35 mouse cellular contexts compared by ENCODE assay signal in genomic region chr11:18734904-18735664, GRCm38 (mm10).
"Had no signal": no experiment of that assay in that cellular context is flagged by ENCODE, and none has a peak within 500 bp of the region (broad histone marks: within the 10 kb centered on the region; RNA-seq: fewer than 3 reads in every experiment).

No protein-coding gene starts in this region.

- H3K4me3 ChIP-seq: heart, embryonic 10.5 days; heart, embryonic 12.5 days; heart, embryonic 13.5 days; heart, embryonic 15.5 days; hindbrain, embryonic 10.5 days; hindbrain, embryonic 12.5 days; hindbrain, embryonic 13.5 days; hindbrain, embryonic 15.5 days; intestine, embryonic 15.5 days; kidney, embryonic 15.5 days; layer of hippocampus, adult 2 months had no signal

- H3K4me1 ChIP-seq: heart, embryonic 10.5 days; heart, embryonic 12.5 days; heart, embryonic 13.5 days; heart, embryonic 15.5 days; hindbrain, embryonic 10.5 days; hindbrain, embryonic 12.5 days; hindbrain, embryonic 13.5 days; hindbrain, embryonic 15.5 days; intestine, embryonic 15.5 days; kidney, embryonic 15.5 days had no signal

- H3K9ac ChIP-seq: heart, embryonic 12.5 days; heart, embryonic 13.5 days; heart, embryonic 15.5 days; hindbrain, embryonic 12.5 days; hindbrain, embryonic 13.5 days; hindbrain, embryonic 14.5 days; hindbrain, embryonic 15.5 days; intestine, embryonic 15.5 days; kidney, embryonic 15.5 days had no signal

- H3K4me2 ChIP-seq: heart, embryonic 11.5 days; heart, embryonic 12.5 days; heart, embryonic 13.5 days; heart, embryonic 15.5 days; hindbrain, embryonic 12.5 days; hindbrain, embryonic 13.5 days; hindbrain, embryonic 14.5 days; hindbrain, embryonic 15.5 days; intestine, embryonic 15.5 days; kidney, embryonic 15.5 days had no signal

- ATAC-seq: hindbrain, embryonic 16.5 days; hindbrain, postnatal 0 days; inflammation-experienced regulatory T-cells, adult 6 months; intestine, embryonic 15.5 days; intestine, embryonic 16.5 days; intestine, postnatal 0 days had no signal

- H3K9me3 ChIP-seq: heart, embryonic 10.5 days; heart, embryonic 12.5 days; heart, embryonic 13.5 days; heart, embryonic 15.5 days; hindbrain, embryonic 10.5 days; hindbrain, embryonic 12.5 days; hindbrain, embryonic 13.5 days; hindbrain, embryonic 15.5 days; intestine, embryonic 15.5 days; kidney, embryonic 15.5 days had no signal

- H3K27ac ChIP-seq: heart, embryonic 10.5 days; heart, embryonic 13.5 days; heart, embryonic 15.5 days; hindbrain, embryonic 10.5 days; hindbrain, embryonic 12.5 days; hindbrain, embryonic 13.5 days; hindbrain, embryonic 14.5 days; hindbrain, embryonic 15.5 days; hindbrain, postnatal 0 days; intestine, embryonic 15.5 days; kidney, embryonic 15.5 days; kidney, postnatal 0 days; layer of hippocampus, adult 2 months had no signal

- H3K36me3 ChIP-seq: heart, embryonic 10.5 days; heart, embryonic 12.5 days; heart, embryonic 13.5 days; heart, embryonic 15.5 days; hindbrain, embryonic 10.5 days; hindbrain, embryonic 12.5 days; hindbrain, embryonic 13.5 days; hindbrain, embryonic 15.5 days; intestine, embryonic 15.5 days; kidney, embryonic 15.5 days had no signal

- DNase-seq: heart, postnatal 10 days; heart, postnatal 14 days; heart, postnatal 36 days; heart, postnatal 4 days; kidney, adult 11 months; kidney, adult 18-20 months; kidney, adult 2 months; kidney, adult 8-10 months; kidney, adult 9 months; kidney, postnatal 10 days; kidney, postnatal 14 days; kidney, postnatal 25 days; kidney, postnatal 36 days; kidney, postnatal 4 days; layer of hippocampus, adult 9-11 months; layer of hippocampus, postnatal 36 days had no signal

- H3K27me3 ChIP-seq: heart, embryonic 12.5 days; heart, embryonic 13.5 days; heart, embryonic 15.5 days; hindbrain, embryonic 12.5 days; hindbrain, embryonic 13.5 days; hindbrain, embryonic 15.5 days; intestine, embryonic 15.5 days; kidney, embryonic 15.5 days had no signal
